Mouse (Mus musculus): ENCODE measurements at regions not wholly inside any gene's neighbourhood (a gene's known extent, or its start where the extent isn't known, plus 50 kb on each side); places are given as distances from the start of the nearest gene placed in this dataset.

DNA sequence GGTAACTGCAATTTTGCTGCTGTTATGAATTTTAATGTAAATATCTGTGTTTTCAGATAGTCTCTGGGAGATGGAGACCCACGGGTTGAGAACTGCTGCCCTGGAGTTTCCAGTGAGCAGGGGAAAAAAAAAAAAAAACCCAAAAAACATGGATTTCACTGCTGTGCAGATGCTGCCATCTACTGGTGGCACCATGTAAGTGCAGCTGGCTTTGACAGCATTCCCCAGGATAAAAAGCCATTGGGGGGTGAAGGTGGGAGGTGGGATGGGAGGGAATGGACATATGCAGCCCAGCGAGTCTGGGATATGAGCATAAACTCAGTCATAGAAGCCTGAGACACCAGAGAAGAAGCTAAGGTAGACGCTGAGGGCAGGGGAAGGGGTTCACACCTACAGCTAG is 413.3 kb downstream of the Zfp536 start:
- DNase-seq = no peak
- intact Hi-C loops (cut with DNase I; ENCODE audit: low total_unique reads) = no loop called here

DNA sequence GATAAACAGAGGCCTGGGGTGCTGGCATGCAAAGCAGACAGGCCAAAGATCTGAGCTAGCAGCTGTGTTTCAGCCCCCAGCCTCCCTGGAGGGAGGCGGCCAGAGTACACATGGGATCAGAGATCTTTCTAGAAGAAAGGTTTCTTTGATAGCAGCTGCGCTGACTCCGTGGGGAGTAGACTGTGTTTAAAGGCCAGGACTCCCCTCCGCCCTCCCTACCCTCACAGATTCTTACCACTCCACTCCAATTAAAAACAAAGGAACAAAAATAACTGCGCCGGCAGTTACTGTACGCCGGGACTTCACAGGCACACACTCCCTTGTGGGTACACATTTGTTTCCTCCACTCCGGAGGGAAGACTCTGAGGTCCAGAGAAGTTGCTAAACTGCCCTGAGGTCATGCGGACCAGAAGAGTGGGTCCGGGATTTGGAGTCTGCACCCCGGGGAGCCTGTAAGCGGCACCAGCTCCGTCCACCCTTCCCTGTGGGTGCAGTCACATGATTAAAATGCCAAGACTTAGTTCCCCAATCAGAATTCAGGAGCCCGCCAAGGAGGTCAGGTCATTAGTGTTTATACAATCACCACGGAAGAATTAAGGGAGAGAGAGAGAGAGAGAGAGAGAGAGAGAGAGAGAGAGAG is 411.5 kb downstream of the Zfp536 start:
- intact Hi-C loops (cut with DNase I; ENCODE audit: low total_unique reads) = no loop called here
- no peak for DNase-seq

DNA sequence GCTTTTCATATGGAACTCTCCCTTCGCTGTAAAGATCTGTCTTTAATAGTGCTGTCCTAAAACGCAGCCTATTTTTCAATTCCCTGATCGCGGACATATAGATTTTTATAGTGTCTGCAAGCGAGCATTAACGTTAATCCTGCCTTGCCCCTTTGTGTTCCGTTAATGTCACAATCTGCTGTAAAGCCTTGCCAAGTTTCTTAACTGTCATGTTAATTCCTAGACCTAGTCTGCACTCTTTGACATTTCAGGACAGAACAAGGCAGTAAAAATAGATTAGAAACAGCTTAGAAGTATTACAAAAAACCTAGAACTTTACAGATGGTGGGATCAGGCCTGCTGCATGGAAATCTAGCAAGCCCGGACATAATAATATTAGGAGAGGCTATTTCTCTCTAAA is 410.6 kb downstream of the Zfp536 start:
- intact Hi-C loops (cut with DNase I; ENCODE audit: low total_unique reads) = no loop called here
- DNase-seq = no peak

DNA sequence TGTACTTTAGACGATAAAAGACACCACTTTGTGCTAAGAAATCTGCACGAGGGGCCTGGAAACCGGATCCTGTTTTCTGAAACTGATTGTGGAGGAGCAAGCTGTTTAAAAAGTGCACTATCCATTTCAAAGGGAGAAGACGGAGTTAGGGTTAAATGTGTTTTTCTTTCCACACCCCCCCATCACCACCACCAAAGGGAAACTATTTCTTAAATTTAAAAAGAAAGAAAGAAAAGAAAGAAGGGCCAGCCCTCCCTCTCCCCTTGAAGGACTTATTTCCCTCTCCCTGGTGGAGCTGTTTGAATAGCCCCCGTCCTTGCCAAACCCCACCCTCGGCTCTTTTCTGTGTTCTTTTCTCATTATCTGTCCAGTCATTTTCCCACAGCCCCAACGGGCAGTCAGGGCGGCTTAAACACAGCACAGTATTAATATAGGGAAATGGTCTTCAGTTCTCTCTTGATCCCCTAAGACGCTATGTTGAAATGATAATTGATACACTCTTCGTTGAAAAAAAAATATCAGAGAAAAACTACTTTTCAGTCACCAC is 409.7 kb downstream of the Zfp536 start:
- DNase-seq = peak; percentile 36
- intact Hi-C loops (cut with DNase I; ENCODE audit: low total_unique reads) = no loop called here

DNA sequence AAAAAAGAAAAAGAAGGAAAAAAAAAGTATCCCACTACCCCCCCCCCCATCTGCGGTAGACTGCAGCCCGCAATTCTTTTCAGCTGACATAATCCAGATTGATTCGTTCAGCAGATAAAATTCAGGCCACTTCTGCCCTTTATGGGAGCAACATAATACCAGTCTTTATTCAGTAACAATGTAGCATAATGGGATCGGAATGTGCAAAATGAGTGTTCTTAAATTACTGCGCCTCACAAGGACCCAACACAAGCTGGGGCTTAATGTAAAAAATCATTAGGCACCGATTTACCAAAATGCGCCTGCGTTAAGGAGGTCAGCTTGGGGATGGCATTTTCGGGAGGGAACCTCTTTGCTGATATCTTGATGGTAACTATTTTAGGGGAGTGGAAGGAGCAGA is 409.2 kb downstream of the Zfp536 start:
- no peak for DNase-seq
- intact Hi-C loops (cut with DNase I; ENCODE audit: low total_unique reads) = no loop called here

DNA sequence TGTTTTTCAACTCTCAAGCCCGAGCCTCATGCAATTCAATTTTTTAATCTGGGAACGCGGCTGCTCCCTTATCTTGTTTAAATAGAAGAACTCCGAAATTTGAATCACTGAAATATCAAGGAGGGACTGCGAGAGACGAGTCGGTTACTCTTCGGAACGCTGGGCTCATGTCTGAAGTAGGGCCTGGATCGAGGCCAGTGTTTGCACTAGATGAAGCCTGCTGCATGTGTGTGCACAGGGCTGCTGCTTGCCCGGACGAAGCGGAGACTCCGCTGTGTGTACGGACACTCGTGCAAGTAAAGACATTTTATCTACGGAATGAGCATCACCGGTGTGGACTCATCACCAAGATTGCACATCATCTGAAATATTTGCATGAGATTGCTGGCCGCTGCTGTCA is 407.4 kb downstream of the Zfp536 start:
- intact Hi-C loops (cut with DNase I; ENCODE audit: low total_unique reads) = no loop called here

DNA sequence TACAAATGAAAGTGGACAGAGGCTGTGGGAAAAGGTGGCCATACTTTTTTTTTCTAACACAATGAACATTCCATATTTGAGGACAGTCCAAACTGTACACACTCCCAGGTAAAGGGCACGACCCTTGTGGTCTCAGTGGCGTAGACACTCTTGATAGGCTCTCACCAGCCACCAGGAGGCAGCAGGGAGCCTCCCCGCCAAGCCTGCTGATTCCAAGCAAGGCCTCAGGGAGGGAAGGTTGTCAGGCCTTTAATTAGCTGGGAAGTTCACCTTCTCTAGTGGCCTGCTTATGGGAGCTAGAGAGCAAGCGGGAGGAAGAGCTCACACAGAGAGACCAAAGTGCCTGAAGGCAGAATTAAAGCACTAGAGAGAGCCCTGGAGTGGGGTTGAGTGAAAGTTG is 403.7 kb downstream of the Zfp536 start:
- intact Hi-C loops (cut with DNase I; ENCODE audit: low total_unique reads) = no loop called here
- DNase-seq = no peak

More for the DNA sequence above, 407.4 kb downstream of the Zfp536 start:
- DNase-seq = no peak

DNA sequence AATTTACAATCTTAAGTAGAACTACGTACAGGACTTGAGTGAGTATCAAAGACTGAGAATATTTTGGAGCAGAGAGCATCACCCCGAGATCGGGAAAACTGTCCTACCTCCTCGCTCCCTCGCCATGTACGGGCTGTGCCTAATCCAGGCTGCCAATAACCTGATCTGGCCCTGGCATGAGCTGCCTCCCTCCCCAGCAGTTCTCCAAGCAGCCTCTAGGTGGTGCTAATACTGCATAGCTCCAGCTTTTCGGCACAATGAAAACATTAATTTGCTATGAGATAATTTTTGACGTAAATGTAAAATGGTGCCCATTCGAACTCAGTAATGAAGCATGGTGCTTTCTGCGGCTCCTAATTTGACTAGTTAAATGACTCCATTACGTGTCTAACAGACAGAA is 399.6 kb downstream of the Zfp536 start:
- DNase-seq = peak; percentile 75
- intact Hi-C loops (cut with DNase I; ENCODE audit: low total_unique reads) = no loop called here

DNA sequence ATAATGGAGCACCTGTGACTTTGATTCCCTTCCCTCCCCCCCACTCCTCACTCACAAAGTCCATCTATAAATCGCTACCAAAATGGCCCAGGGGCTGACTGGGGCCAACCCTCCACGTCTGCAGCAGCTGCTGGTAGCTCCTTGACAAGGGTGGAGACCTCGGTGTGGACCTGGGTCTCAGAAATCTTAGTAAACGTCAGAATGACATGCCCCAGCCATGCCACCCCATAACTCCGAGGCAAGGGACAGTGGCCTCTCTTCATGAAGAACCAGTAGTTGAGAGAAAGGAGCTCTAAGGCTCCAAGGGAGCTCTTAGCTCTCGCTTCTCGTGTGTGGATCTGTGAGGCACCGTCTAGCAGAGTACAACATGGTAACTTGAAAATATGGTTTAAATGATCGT is 398.4 kb downstream of the Zfp536 start:
- intact Hi-C loops (cut with DNase I; ENCODE audit: low total_unique reads) = loop anchor here (5.0 kb wide), 1 partner anchor 397 kb away; the partner anchor contains the start of gene Zfp536
- no peak for DNase-seq

DNA sequence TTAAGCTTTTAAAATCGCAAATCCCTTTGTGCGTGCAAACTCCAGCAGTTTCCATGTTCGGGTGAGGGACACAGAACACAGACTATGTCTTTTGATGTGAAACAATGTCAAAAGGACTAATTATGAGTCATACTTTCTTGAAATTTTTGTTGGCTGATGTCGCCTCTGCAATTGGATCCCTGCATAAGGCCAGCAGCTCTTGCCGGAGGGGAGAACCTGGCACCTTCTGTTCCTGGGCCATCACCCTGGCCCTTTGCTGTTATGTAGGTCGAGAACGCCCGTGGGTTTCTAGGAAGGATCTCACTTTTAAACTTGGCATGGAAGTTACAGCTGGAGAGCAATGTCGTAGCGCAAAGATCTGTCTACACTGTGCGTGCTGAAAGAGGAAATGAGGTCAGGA is 397.9 kb downstream of the Zfp536 start:
- intact Hi-C loops (cut with DNase I; ENCODE audit: low total_unique reads) = loop anchor here (5.0 kb wide), 1 partner anchor 397 kb away; the partner anchor contains the start of gene Zfp536
- no peak for DNase-seq

DNA sequence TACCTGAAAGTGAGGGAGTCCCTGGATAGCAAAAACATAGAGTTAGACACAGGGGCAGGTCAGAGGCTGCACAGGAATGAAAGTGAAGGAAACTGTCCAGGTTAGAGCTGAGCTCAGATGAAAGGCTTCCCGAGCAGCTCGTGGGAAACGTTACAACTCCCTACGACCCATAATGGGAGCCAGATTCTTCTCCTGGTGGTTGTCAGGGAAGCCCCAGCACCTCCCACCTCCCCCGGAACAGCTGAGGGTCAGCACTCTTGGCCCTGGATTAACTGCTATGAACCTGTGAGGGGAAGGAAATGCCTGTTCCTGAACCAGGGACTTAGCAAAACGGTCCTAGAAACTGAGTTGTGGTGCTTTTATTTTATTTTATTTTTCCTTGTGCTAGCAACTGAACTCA is 397.2 kb downstream of the Zfp536 start:
- DNase-seq = no peak
- intact Hi-C loops (cut with DNase I; ENCODE audit: low total_unique reads) = loop anchor here (5.0 kb wide), 1 partner anchor 396 kb away; the partner anchor contains the start of gene Zfp536

DNA sequence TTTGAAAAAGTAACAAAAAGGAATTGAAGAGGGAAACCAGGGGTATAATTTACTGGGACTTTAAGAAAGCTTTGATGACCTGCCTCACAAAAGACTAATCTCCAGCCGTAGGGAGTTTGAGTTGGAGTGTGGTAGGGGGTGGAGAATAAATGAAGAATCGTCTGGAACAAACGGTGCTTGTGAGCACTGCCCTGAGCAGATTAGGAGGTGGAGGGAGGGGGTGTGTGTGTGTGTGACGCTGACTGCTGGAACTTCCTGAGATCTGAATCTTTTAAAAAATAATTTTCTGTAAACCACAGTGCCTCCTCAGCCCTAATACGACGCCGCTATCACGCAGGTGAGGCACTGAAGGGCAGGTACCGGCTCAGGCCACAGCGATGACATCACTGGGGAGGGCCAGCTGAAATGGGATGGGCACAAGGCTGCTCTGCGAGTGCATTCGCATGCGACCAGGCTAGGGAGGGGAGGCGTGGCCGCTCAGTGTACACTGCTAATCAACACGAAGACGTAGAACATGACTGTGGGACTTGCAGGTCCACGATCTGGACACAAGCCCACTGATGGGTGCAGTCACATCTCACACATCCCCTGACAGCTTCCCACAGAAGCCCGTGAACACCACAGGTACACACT is 395.4 kb downstream of the Zfp536 start:
- intact Hi-C loops (cut with DNase I; ENCODE audit: low total_unique reads) = loop anchor here (5.0 kb wide), 1 partner anchor 394 kb away; the partner anchor contains the start of gene Zfp536
- no peak for DNase-seq

DNA sequence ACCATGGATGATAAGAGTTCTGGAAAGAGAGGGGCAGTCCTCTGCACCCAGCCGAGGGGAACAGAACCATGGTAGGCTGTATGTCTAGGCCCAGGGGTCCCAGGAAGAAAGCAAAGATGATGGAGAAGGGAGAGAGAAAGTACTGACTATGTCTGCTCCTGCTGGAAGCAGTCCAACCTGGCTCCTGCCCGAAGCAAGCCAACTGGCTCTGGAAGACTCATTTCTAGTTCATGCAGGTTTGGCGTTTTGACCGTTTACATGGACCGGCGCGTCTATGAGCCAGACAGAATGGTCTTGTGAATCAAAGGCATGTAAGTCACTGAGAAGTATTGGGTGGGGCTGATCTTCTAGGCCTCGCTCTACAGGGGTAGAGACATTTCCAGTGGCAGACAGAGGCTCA is 385.6 kb downstream of the Zfp536 start:
- intact Hi-C loops (cut with DNase I; ENCODE audit: low total_unique reads) = no loop called here
- DNase-seq = no peak

DNA sequence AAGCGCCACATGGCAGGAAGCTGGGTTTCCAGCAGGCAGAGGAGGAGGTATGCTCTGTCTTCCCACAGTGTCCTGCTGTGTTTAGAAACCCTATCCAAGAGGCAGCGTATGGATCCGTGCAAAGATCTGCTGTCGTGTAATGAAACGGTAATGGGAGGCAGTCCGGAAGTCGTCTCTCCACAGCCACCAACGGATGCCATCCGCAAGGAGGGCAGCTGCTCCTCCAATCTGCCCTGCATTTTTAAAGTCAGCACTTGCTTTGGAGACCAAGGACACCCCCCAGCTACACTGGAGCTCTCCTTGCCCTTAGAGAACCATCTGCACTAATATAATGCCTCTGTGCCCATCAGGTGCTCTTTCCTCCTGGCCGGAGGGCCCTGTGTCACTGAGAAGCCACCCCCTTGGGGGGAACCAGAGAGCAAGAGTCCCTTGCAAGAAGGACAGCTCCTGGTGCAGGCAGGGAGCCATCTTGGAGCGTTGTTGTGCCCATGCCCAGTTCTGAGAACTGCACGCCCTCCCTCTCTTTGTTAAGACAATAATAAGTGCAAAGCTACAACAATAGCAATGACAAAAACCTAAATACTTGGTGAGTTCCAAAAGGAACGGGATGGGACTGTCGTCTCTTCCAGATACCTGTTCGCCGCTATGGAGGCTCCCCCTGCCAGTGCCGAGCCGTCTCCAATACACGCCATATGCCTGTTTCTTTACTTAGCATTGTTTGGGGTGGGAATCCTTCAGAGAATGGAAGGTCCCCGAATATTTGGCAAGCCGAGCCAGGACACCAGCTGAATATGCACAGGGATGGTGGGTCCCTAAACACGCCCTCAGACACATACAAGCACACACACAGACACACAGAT is 384.4 kb downstream of the Zfp536 start:
- no peak for DNase-seq
- intact Hi-C loops (cut with DNase I; ENCODE audit: low total_unique reads) = no loop called here

DNA sequence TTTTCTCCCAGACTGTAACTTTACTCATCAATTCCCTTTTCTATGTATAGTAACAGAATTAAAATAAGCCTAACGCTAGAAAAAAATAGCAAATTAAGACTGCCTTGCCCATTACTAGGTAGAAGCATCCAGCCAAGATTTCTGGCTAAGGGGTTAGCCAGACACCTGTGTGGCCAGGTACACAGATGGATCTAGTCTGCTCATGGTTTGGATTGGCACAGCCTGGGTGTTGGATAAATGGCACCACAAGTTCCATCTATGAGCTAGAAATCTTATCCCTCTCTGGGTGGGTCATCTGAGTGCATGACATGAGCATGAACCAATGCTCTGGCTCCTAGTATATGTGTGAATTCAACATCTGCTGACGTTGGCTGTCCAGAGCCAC is 383.7 kb downstream of the Zfp536 start:
- intact Hi-C loops (cut with DNase I; ENCODE audit: low total_unique reads) = no loop called here

DNA sequence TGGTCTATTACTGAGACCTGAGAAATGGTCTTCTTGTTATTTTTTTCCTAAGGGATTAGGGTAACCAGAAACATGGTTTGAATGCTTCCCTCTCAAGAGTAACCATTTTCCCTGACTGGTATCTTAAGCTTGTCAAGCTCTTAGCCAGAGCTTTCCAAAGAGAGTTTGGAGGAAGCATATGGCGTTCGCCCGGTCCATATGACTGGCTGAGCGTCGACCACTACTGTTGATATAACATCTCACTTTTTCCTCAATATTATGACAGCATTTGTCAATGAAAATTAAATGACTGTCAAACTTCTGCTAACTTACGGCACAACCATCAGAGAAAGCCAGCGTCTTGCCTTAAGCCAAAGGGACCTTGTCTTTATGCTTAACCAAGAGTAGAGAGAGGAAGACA is 383.2 kb downstream of the Zfp536 start:
- DNase-seq = no peak
- intact Hi-C loops (cut with DNase I; ENCODE audit: low total_unique reads) = no loop called here

More for the DNA sequence above, 383.7 kb downstream of the Zfp536 start:
- DNase-seq = no peak

DNA sequence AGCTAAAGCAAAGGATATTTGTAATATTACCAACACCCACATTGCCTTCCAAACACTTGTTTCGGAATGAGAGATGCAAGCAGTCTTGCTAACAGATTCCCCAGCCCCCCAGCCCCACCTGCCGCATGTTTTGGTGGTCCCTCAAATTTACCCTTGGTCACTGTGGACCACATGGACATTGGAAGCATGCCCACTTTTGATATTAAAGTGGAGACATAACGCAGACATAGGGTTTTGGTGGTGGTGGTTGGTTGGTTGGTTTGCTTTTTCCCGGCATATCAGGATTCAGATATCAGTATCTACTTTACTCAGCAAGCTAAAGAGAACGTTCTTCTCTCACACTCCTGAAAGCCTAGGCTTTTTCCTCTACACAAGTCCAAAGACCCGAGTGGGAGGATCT is 381.3 kb downstream of the Zfp536 start:
- DNase-seq = no peak
- intact Hi-C loops (cut with DNase I; ENCODE audit: low total_unique reads) = no loop called here

DNA sequence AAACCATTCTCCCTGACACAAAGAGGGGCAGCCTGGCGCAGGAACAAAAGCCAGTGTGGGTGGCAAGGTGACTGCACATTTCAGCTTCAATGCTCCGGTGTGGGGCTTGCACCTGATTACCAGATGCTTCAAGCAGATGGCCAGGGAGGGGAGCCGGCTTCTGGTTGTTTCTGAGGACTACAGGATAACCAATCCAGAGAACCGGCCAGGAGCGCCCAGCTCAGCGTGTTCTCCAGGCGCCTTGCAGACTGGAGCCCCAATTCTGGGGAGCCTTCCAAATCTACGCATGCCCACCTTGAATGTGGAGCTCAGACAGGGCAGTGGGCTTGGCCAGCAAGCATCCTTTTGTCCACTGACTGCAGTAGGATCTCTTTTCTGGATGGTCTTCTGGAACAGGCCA is 380.8 kb downstream of the Zfp536 start:
- intact Hi-C loops (cut with DNase I; ENCODE audit: low total_unique reads) = no loop called here

DNA sequence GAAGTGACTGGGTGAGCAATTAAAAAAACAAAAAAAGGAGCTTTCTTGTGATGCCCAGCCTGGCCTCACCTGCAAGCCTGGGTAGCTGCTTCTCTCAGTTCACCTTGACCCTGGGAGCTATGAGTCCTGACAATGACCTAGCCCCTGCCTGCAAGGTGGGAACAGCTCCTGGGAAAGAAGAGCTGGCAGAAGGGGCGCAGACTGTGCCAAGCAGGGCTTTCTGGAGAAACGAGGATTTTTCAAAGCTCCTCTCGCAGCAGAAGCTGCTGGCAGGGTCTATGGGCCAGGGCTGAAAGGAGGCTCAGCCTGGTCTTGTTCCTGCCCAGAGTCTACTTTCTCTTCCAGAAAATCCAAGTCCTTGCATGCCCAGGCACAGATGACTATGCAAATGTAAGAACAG is 380.4 kb downstream of the Zfp536 start:
- intact Hi-C loops (cut with DNase I; ENCODE audit: low total_unique reads) = no loop called here
- no peak for DNase-seq

More for the DNA sequence above, 380.8 kb downstream of the Zfp536 start:
- no peak for DNase-seq

DNA sequence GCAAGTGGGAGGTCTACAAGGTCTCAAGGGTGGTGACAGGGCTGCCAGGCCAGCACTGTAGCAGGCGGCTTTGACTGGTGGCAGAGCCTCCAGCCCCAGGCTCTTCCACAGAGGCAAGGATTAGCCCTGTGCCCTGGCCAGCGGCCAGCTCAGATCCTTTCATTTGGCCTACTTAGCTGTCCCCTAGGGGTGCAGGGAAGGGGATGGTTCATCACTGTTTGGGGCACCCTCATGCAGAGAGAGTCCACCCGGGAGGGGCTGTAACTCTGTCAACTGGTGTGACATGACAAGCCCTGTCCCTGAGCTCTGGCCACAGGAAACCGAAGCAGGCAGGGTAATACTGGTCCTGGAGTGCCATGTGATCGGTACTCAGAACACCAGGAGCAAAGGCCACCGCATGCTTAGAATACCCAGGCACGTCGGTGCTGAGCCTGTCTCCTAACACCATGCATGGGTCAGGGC is 378.4 kb downstream of the Zfp536 start:
- intact Hi-C loops (cut with DNase I; ENCODE audit: low total_unique reads) = no loop called here
- no peak for DNase-seq

Measured in gastrocnemius, postnatal 14 days (tissue).